Mouse (Mus musculus) fat pad, adult 2 months (tissue): ENCODE measurements around the gene Zfp609.
"Not testable (repeated sequence)": the region's sequence is repeated elsewhere in the genome, so short reads cannot be mapped to it uniquely, and the experiment has no call there.

Experiments used
- DNase-seq: peaks from one replicate; pipeline ENCODE4 v3.0.0-alpha.2; 2011; ENCODE audit warnings: low read depth, low spot score; ENCODE audit errors: extremely low read depth

Zfp609 gene

GRCm38 (mm10) chr9:65677119-65677462, 150.3 kb downstream of the Zfp609 start:
- DNase-seq, result no peak

GRCm38 (mm10) chr9:65676358-65677118, 150.8 kb downstream of the Zfp609 start:
- DNase-seq, result no peak

GRCm38 (mm10) chr9:65675461-65676357, 151.7 kb downstream of the Zfp609 start:
- no peak for DNase-seq

GRCm38 (mm10) chr9:65672996-65673395, 154.4 kb downstream of the Zfp609 start:
- no peak for DNase-seq

GRCm38 (mm10) chr9:65671431-65671931, 155.9 kb downstream of the Zfp609 start:
- DNase-seq, result no peak

GRCm38 (mm10) chr9:65667701-65668100, 159.7 kb downstream of the Zfp609 start, which contains the start of gene Oaz2:
Gene Oaz2 (plus strand): TSS chr9:65668001.
- DNase-seq, result no peak

GRCm38 (mm10) chr9:65666042-65666441, 161.3 kb downstream of the Zfp609 start:
- no peak for DNase-seq

GRCm38 (mm10) chr9:65664163-65664562, 163.2 kb downstream of the Zfp609 start:
- no peak for DNase-seq

- DNase-seq, result no peak
These were observed 165.9 kb downstream of the Zfp609 start for GRCm38 (mm10) chr9:65661493-65661892.

GRCm38 (mm10) chr9:65661029-65661428, 166.3 kb downstream of the Zfp609 start:
- DNase-seq, result no peak

- DNase-seq, result no peak
These were observed 170.1 kb downstream of the Zfp609 start for GRCm38 (mm10) chr9:65657218-65657617.

GRCm38 (mm10) chr9:65655540-65655939, 171.8 kb downstream of the Zfp609 start:
- DNase-seq, result no peak

GRCm38 (mm10) chr9:65654700-65655237, 172.6 kb downstream of the Zfp609 start:
- DNase-seq, result no peak

GRCm38 (mm10) chr9:65653741-65654140, 173.6 kb downstream of the Zfp609 start:
- DNase-seq, result no peak

- DNase-seq, result not testable (repeated sequence)
These were observed 175.4 kb downstream of the Zfp609 start for GRCm38 (mm10) chr9:65651957-65652356.

- no peak for DNase-seq
These were observed 177.4 kb downstream of the Zfp609 start for GRCm38 (mm10) chr9:65649997-65650396.

GRCm38 (mm10) chr9:65648730-65649129, 178.6 kb downstream of the Zfp609 start:
- DNase-seq, result no peak

GRCm38 (mm10) chr9:65646782-65647181, 180.6 kb downstream of the Zfp609 start:
- DNase-seq, result no peak

GRCm38 (mm10) chr9:65645984-65646383, 181.4 kb downstream of the Zfp609 start:
- no peak for DNase-seq

GRCm38 (mm10) chr9:65644960-65645359, 182.4 kb downstream of the Zfp609 start:
- DNase-seq, result no peak

GRCm38 (mm10) chr9:65642546-65642945, 184.8 kb downstream of the Zfp609 start:
- DNase-seq, result no peak
